Mouse (Mus musculus) left cerebral cortex, postnatal 10 days (tissue): ENCODE data around the gene Foxg1. TPM values are rescaled to one million over a fixed set of nuclear protein-coding genes. Genes with fewer than 3 reads are reported as not detected.
A peak's percentile ranks its signal among the peaks of the same experiment; 100 is the strongest.

Experiments used
- DNase-seq, 2 experiments: peaks; one replicate each; pipeline ENCODE4 v3.0.0; 2021 to 2022; ENCODE audit warnings: low spot score in 2 of 2, mixed read lengths in 1 of 2; ENCODE audit errors: extremely low spot score in 1 of 2
- intact Hi-C: fragments of 180-260 bp; cut with DNase I; formaldehyde crosslinking; loops from one replicate; pipeline ENCODE4 v1.15.1; 2025
- total RNA-seq, 2 experiments: library from RNA; stranded (reverse); gene quantifications; 2 replicates each; pipeline ENCODE4 v1.2.3; 2021

Foxg1 gene
- 100 to 1,000 TPM; 125 to 130 TPM for total RNA-seq

- DNase-seq, result peak in 1 of 2 experiments; percentile 76
- intact Hi-C loops, result loop anchor here (2.0 kb wide), 1 partner anchor 736 kb away; no protein-coding TSS in a partner anchor
Measured at GRCm38 (mm10) chr12:49382565-49383520, at the start of gene Foxg1. Foxg1 (plus strand) TSS chr12:49382660.

GRCm38 (mm10) chr12:49349697-49350096 is 32.8 kb upstream of the Foxg1 start:
- no peak for DNase-seq
- intact Hi-C loops, result no loop called here

- intact Hi-C loops, result no loop called here
- DNase-seq, result no peak
Measured at GRCm38 (mm10) chr12:49368931-49369330, 13.5 kb upstream of the Foxg1 start.

GRCm38 (mm10) chr12:49372170-49372569 is 10.3 kb upstream of the Foxg1 start:
- intact Hi-C loops, result loop anchor here (2.0 to 5.0 kb wide), 4 partner anchors 930 to 1815 kb away; no protein-coding TSS in a partner anchor
- DNase-seq, result peak in 1 of 2 experiments; percentile 70

- DNase-seq, result no peak
- intact Hi-C loops, result loop anchor here (2.0 to 5.0 kb wide), 4 partner anchors 929 to 1814 kb away; no protein-coding TSS in a partner anchor
Measured at GRCm38 (mm10) chr12:49373176-49373575, 9.3 kb upstream of the Foxg1 start.

- intact Hi-C loops, result loop anchor here (2.0 to 5.0 kb wide), 4 partner anchors 928 to 1813 kb away; no protein-coding TSS in a partner anchor
- DNase-seq, result peak in 1 of 2 experiments; percentile 29
Measured at GRCm38 (mm10) chr12:49373821-49374605, 8.4 kb upstream of the Foxg1 start.

- DNase-seq, result peak in 1 of 2 experiments; percentile 49
- intact Hi-C loops, result loop anchor here (5.0 kb wide), 3 partner anchors 928 to 1813 kb away; no protein-coding TSS in a partner anchor
Measured at GRCm38 (mm10) chr12:49374606-49374995, 7.9 kb upstream of the Foxg1 start.

GRCm38 (mm10) chr12:49375427-49376317 is 6.8 kb upstream of the Foxg1 start:
- intact Hi-C loops, result loop anchor here (2.0 kb wide), 2 partner anchors 21 to 815 kb away; no protein-coding TSS in a partner anchor
- DNase-seq, result peak; percentile 22 to 38

- DNase-seq, result peak; percentile 26 to 38
- intact Hi-C loops, result loop anchor here (2.0 kb wide), 2 partner anchors 20 to 814 kb away; no protein-coding TSS in a partner anchor
Measured at GRCm38 (mm10) chr12:49376318-49376992, 6.0 kb upstream of the Foxg1 start.

- peak; percentile 59 to 66 for DNase-seq
- intact Hi-C loops, result loop anchor here (2.0 kb wide), 2 partner anchors 19 to 813 kb away; no protein-coding TSS in a partner anchor
Measured at GRCm38 (mm10) chr12:49377281-49377970, 5.0 kb upstream of the Foxg1 start.

- intact Hi-C loops, result no loop called here
- no peak for DNase-seq
Measured at GRCm38 (mm10) chr12:49378920-49379319, 3.5 kb upstream of the Foxg1 start.

- peak in 1 of 2 experiments; percentile 53 for DNase-seq
- intact Hi-C loops, result no loop called here
Measured at GRCm38 (mm10) chr12:49379446-49379845, 3.0 kb upstream of the Foxg1 start.

- intact Hi-C loops, result loop anchor here (2.0 kb wide), 1 partner anchor 730 kb away; no protein-coding TSS in a partner anchor
- no peak for DNase-seq
Measured at GRCm38 (mm10) chr12:49380442-49380841, 2.0 kb upstream of the Foxg1 start.

- DNase-seq, result no peak
- intact Hi-C loops, result loop anchor here (2.0 kb wide), 1 partner anchor 730 kb away; no protein-coding TSS in a partner anchor
Measured at GRCm38 (mm10) chr12:49381031-49381525, 1.4 kb upstream of the Foxg1 start.

GRCm38 (mm10) chr12:49381721-49382365 is 617 bp upstream of the Foxg1 start:
- peak in 1 of 2 experiments; percentile 66 for DNase-seq
- intact Hi-C loops, result loop anchor here (2.0 kb wide), 2 partner anchors 729 to 737 kb away; no protein-coding TSS in a partner anchor
